Mouse (Mus musculus) mouse embryonic stem cell (cell line): Measurements from ENCODE around the gene H2al1b.
"Not testable (repeated sequence)": the region's sequence is repeated elsewhere in the genome, so short reads cannot be mapped to it uniquely, and the experiment has no call there.

ENCODE experiments used
- in situ Hi-C, 2 experiments: fragments of 300-500 bp; cut with MboI; formaldehyde crosslinking; loops; 1 replicate in 1 of 2; 3 replicates in 1 of 2; pipeline ENCODE4 v1.14.3; 2019 to 2020; ENCODE audit warnings: low sequenced_read_pairs in 2 of 2, low pct_unique_long_range_greater_than_20kb in 1 of 2, mixed read lengths in 1 of 2; ENCODE audit not compliant: unreplicated experiment in 1 of 2

Gene H2al1b

DNA sequence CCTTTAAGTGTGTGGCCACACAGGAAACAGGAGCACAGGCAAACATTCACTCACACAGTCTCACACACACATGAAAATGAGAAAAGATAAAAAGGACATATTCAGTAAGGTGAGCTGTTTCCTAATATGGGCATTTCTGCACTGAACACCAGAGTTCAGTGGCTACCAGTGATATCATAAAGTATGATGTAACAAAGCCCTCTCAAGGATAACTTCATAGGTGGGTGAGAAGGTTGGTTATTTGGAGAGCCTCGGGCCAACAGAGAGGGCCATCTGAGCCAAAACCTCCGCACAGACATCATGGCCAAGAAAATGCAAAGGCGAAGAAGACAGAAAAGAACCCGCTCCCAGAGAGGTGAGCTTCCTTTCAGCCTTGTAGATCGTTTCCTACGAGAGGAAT lies 19.0 kb downstream of the H2al1b start, which contains the start of gene H2al1h:
Gene H2al1h (plus strand): TSS at position 301 of the 400 bp plus-strand sequence.
- in situ Hi-C loops = not testable (repeated sequence)

DNA sequence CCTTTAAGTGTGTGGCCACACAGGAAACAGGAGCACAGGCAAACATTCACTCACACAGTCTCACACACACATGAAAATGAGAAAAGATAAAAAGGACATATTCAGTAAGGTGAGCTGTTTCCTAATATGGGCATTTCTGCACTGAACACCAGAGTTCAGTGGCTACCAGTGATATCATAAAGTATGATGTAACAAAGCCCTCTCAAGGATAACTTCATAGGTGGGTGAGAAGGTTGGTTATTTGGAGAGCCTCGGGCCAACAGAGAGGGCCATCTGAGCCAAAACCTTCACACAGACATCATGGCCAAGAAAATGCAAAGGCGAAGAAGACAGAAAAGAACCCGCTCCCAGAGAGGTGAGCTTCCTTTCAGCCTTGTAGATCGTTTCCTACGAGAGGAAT lies 22.1 kb downstream of the H2al1b start, which contains the start of gene H2al1i:
Gene H2al1i (plus strand): TSS at position 301 of the 400 bp plus-strand sequence.
- in situ Hi-C loops = not testable (repeated sequence)

DNA sequence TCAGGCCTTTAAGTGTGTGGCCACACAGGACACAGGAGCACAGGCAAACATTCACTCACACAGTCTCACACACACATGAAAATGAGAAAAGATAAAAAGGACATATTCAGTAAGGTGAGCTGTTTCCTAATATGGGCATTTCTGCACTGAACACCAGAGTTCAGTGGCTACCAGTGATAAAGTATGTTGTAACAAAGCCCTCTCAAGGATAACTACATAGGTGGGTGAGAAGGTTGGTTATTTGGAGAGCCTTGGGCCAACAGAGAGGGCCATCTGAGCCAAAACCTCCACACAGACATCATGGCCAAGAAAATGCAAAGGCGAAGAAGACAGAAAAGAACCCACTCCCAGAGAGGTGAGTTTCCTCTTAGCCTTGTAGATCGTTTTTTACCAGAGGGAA lies 25.3 kb downstream of the H2al1b start, which contains the start of gene H2al1j:
Gene H2al1j (plus strand): TSS at position 301 of the 400 bp plus-strand sequence.
- in situ Hi-C loops = loop anchor here in 1 of 2 experiments (25.0 kb wide), 1 partner anchor 210 kb away; no protein-coding TSS in a partner anchor

DNA sequence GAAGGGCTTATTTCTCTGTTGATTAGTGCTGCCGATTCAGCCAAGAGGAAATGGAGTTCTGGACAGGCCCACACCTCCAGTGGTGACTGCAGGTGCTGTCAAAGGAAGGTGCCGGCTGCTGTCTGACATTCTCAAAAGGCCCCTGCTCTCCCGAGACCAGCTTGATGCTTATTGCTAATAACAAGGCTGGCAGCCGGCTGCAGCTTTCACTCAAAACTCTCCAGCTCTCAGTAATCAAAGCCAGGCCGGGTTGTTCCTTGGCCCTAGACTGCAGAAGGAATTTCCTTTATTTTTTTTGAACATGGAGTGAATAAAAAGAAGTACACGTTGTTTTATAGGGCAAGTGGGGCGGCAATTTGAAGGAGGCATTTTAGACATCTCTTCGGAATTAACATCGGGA lies 43.5 kb downstream of the H2al1b start:
- in situ Hi-C loops = loop anchor here in 1 of 2 experiments (25.0 kb wide), 1 partner anchor 192 kb away; no protein-coding TSS in a partner anchor

DNA sequence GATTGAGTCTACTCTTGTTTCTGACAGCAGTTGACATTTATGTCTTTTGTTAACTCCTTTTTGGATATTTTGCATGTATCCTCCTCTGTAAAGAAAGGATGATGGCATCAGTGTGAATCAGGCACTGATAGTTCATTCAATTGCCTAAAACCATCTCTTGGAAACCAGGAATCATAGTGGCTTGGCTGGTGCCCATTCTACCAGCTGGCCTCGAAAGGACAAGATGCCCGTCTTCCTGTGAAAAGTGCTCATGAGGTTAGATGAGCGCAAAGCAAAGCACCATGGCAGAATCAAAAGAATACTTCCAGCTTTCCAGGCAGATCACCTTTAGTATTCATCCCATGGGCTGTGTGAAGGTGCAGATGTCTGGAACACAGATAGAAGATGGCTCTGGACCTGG lies 44.5 kb downstream of the H2al1b start:
- in situ Hi-C loops = loop anchor here in 1 of 2 experiments (25.0 kb wide), 1 partner anchor 191 kb away; no protein-coding TSS in a partner anchor
